Comparison of ENCODE assay signal across 13 mouse cellular contexts in the genomic region with DNA sequence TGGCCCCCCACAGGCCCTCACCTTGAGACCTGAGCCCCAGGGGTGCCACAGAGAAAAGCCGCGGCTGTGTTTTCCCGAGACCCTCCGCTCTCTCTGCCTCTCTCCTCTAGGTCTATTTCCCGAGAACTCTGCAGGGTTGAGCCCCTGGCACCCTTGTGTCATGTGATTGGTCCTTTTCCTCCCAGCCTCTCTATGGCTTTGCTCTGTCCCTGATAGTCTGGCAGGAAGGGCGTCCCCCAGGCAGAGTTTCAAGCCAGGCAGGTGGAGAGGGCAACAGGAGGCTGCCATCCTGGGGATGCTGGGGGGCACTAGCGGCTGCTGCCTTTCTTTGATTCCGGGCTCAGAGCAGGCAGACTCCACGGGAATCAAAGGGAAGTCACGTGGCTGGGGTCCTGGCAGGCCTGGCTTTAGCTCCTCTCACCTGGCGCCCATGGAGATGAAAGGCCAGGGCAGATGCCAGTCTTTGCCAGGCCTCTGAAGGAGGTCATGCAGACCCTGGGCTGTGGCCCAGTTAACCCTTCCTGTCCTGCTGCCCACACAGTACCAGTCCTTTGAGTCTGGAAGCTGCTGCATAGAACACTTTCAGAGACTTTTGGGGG. TPM values are rescaled to one million over a fixed set of nuclear protein-coding genes. Genes with fewer than 3 reads are reported as not detected.
DNase-seq lines count a peak whose midpoint lies in the region; ATAC-seq and TF ChIP-seq lines count a peak whose summit lies in the region.
"Had no signal": no experiment of that assay in that cellular context is flagged by ENCODE, and none has a peak within 500 bp of the region (broad histone marks: within the 10 kb centered on the region; RNA-seq: fewer than 3 reads in every experiment).

No protein-coding gene starts in this region.

- peaks cover 17% of the 10 kb centered on the region for H3K27me3 ChIP-seq in forebrain, postnatal 0 days (ENCODE audit: insufficient read depth, low read length)
- H3K27me3 ChIP-seq in midbrain, embryonic 11.5 days (ENCODE audit: control insufficient read depth, insufficient read depth, low read length) = peaks cover 54% of the 10 kb centered on the region

- H3K4me1 ChIP-seq in forebrain, postnatal 0 days (ENCODE audit: insufficient read depth) = peaks cover 13% of the 10 kb centered on the region; the same call in 1 of the 2 replicates
- H3K4me1 ChIP-seq in midbrain, embryonic 11.5 days (ENCODE audit: control insufficient read depth, insufficient read depth, low read length) = peaks cover 18% of the 10 kb centered on the region
- H3K4me1 ChIP-seq: stomach, embryonic 15.5 days had no signal

- DNase-seq in cerebellum, adult 11 months = peak; percentile 80
- DNase-seq in cerebellum, adult 9-11 months = peak; percentile 92
- DNase-seq in forebrain, postnatal 0 days = no peak
- DNase-seq in midbrain, embryonic 11.5 days (ENCODE audit: low spot score, missing footprints) = no peak
- no peak for DNase-seq in gastrocnemius, adult 8-10 months (ENCODE audit: low spot score in 2 of 2)
- no peak for DNase-seq in embryo, embryonic 10.5 days (ENCODE audit: low spot score)
- DNase-seq in testis, postnatal 10 days (ENCODE audit: low spot score) = no peak
- DNase-seq: gastrocnemius, postnatal 36 days; kidney, adult 2 months had no signal

- H3K4me3 ChIP-seq in forebrain, postnatal 0 days (ENCODE audit: low read depth, low read length) = no peak overlapping the region
- no peak overlapping the region for H3K4me3 ChIP-seq in midbrain, embryonic 11.5 days (ENCODE audit: low read depth, low read length)
- H3K4me3 ChIP-seq: layer of hippocampus, adult 2 months; lung, embryonic 15.5 days; stomach, embryonic 15.5 days had no signal

- peak overlapping the region; percentile 19; the same call in 1 of the 2 replicates for H3K4me2 ChIP-seq in forebrain, postnatal 0 days (ENCODE audit: low read depth)
- H3K4me2 ChIP-seq in midbrain, embryonic 11.5 days = no peak overlapping the region
- H3K4me2 ChIP-seq: lung, embryonic 15.5 days; stomach, embryonic 15.5 days had no signal

- H3K9me3 ChIP-seq in forebrain, postnatal 0 days (ENCODE audit: low read length) = no peaks in the 10 kb centered on the region
- no peaks in the 10 kb centered on the region for H3K9me3 ChIP-seq in midbrain, embryonic 11.5 days (ENCODE audit: control insufficient read depth, low read length)
- H3K9me3 ChIP-seq: lung, embryonic 15.5 days; stomach, embryonic 15.5 days had no signal

- ATAC-seq in forebrain, postnatal 0 days = peak; percentile 32; the same call in 1 of the 2 replicates
- no peak for ATAC-seq in midbrain, embryonic 11.5 days (ENCODE audit: low FRiP score)
- no peak for ATAC-seq in activated CD4-positive, CD25-positive, alpha-beta regulatory T cell, adult 4 months

- 7% methylated on average over 11 of the region's 11 CpGs for WGBS in forebrain, postnatal 0 days
- 7% methylated on average over 11 of the region's 11 CpGs for WGBS in midbrain, embryonic 11.5 days

- H3K36me3 ChIP-seq in forebrain, postnatal 0 days (ENCODE audit: insufficient read depth) = no peaks in the 10 kb centered on the region
- H3K36me3 ChIP-seq in midbrain, embryonic 11.5 days (ENCODE audit: control insufficient read depth, insufficient read depth, low read length) = no peaks in the 10 kb centered on the region
- H3K36me3 ChIP-seq: lung, embryonic 15.5 days; stomach, embryonic 15.5 days had no signal

- no peak overlapping the region for H3K27ac ChIP-seq in forebrain, postnatal 0 days (ENCODE audit: low read depth, low read length)
- H3K27ac ChIP-seq in midbrain, embryonic 11.5 days (ENCODE audit: low read depth, low read length) = no peak overlapping the region
- H3K27ac ChIP-seq: layer of hippocampus, adult 2 months; lung, embryonic 15.5 days; stomach, embryonic 15.5 days had no signal

- no peak overlapping the region for H3K9ac ChIP-seq in forebrain, postnatal 0 days
- H3K9ac ChIP-seq in midbrain, embryonic 11.5 days (ENCODE audit: low read length) = 0 out of 2 replicates have a peak overlapping the region, but pooled peaks have one; percentile 21
- H3K9ac ChIP-seq: lung, embryonic 15.5 days; stomach, embryonic 15.5 days had no signal

- no peak for TF ChIP-seq CTCF in forebrain, postnatal 0 days (IDR thresholded peaks at IDR 0.05; ENCODE audit: low read depth)

RNA-seq across cellular contexts. Expression of gene Cdh22, which starts 8.6 kb away (rescaled TPM):
- total RNA-seq in forebrain, postnatal 0 days (2014; rRNA removed) = 11.5 and 24.6 TPM in 2 replicates
- 7.1 and 10.4 TPM in 2 replicates for polyA plus RNA-seq in forebrain, postnatal 0 days (2015; fragmentation: Nextera tagmentation; extraction: Ambion mirVana)
- polyA plus RNA-seq in midbrain, embryonic 11.5 days (2014; fragmentation: Nextera tagmentation; extraction: Ambion mirVana) = 4.8 and 6.4 TPM in 2 replicates
- total RNA-seq in gastrocnemius, adult 8-10 months (2022) = under 1 TPM; 0.68 to 0.99 (median 0.95) TPM
- not detected for polyA plus RNA-seq in activated CD4-positive, CD25-positive, alpha-beta regulatory T cell, adult 4 months (2017; shearing (Covaris generic))

RNA-seq across cellular contexts. Expression of gene Slc35c2, which starts 44.4 kb away (rescaled TPM):
- 66.9 and 85.8 TPM in 2 replicates for total RNA-seq in forebrain, postnatal 0 days (2014; rRNA removed)
- polyA plus RNA-seq in forebrain, postnatal 0 days (2015; fragmentation: Nextera tagmentation; extraction: Ambion mirVana) = 62.7 and 65.8 TPM in 2 replicates
- 49.5 and 49.7 TPM in 2 replicates for polyA plus RNA-seq in midbrain, embryonic 11.5 days (2014; fragmentation: Nextera tagmentation; extraction: Ambion mirVana)
- total RNA-seq in gastrocnemius, adult 8-10 months (2022) = 10 to 100 TPM; 20.6 to 26.6 (median 23.2) TPM
- 10 to 100 TPM; 31.1 to 45.6 TPM for polyA plus RNA-seq in activated CD4-positive, CD25-positive, alpha-beta regulatory T cell, adult 4 months (2017; shearing (Covaris generic))

Comparison
In these comparisons a context has a peak if more than half of its experiments do, and no peak if none do; other contexts are left out.
1. DNase-seq: peak in cerebellum, adult 11 months (single experiment) and cerebellum, adult 9-11 months (single experiment); none in forebrain, postnatal 0 days (single experiment), midbrain, embryonic 11.5 days (single experiment), gastrocnemius, adult 8-10 months (0 of 2), embryo, embryonic 10.5 days (single experiment) and testis, postnatal 10 days (single experiment).